Mouse (Mus musculus): ENCODE results near the gene 2310061I04Rik.

2310061I04Rik gene

DNA sequence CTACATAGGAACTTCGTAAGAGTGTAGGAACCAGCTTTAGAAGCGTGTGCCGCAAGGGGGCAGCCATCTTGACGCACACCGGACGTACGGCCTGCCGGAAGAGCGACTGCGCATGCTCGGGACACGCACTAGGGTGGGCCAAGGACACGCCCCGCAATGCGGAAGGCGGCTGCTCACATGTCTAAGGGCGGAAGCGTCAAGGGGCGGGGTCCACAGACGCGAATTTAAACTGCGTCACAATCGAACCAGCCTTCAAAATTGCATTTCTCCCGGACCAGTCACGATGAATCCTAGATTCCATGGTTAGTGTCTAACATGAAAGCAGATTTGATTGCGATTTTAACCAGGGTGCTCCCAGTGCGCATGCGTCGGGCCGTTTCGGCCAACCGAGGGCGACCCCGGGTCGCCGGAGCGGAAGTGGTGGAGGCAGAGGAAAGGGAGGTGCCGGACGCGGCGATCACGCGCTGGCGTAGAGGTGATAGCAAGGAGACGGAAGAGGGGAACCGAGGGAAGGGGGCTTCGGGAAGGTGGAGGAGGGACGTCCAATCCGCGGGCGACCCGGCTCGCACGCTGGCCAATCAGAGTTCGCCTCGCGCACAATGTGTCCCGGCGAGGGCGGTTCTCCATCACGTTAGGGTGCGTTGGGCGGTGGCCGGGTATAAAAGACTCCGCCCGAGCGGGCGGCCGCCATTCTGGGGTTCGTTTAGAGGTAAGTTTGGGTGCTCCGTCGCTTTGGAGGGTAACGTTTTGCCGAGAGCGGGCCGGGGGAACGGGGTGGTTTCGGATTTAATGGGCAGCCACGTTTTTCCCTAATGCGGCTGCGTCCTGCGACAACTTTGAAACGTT, 19.3 kb upstream of the 2310061I04Rik start, which contains the start of the genes Mrps18b and Ppp1r10:
Gene Mrps18b (minus strand): TSS at position 93 of the 846 bp plus-strand sequence.
Gene Ppp1r10 (plus strand): TSS at position 138 of the 846 bp plus-strand sequence.
- DNase-seq (ENCODE audit: low read depth in 1 of 2, low spot score in 2 of 2) = peak; percentile 99

DNA sequence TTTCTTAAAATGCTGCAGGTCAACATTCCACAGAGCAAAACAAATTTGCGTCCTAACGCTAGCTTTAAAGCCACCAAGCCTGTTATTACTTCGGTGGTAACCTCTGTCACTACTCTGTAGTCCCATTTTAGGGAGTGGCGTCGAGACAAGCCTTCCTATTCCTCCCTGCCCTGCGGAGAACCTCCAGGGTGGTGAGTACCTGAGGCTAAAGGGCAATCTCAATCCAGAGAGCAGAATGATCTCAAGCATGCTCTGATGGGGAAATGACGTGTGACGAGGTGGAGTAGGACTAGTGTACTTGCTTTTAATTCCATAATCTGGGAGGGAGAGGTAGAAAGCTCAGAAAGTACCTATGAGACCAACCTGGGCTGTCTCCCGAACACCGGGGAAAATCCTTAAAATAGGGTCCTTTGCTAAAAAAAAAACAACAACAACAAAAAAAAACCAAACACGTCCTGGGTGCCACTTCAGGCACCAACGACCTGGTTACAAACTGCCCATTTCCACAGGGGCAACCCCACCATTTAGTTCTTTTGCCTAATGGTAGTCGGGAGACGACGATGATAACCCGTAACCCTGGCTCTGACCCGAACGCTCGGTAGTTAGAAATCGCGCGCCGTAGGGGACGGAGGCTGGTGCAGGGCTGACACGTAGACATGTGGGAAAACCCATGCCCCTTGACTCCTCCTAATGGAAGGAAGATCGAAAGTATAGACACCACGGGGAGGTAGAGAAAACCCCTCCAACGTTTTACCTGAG, 18.5 kb upstream of the 2310061I04Rik start:
- no peak for DNase-seq (ENCODE audit: low read depth in 1 of 2, low spot score in 2 of 2)

DNA sequence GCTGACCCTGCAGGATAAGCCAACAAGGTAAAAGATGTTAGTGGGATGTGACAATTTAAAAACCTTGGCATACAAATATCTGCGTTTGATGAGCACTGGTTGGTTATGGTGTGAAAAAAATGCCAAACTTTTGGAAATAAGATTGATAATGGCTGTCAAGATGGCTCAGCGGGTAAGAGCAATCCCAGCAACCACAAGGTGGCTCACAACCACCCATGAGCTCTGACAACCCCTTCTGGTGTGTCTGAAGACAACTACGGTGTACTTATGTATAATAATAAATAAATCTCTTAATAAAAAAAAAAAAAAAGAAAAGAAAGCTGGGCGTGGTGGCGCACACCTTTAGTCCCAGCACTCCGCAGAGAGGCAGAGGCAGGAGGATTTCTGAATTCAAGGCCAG, 17.7 kb upstream of the 2310061I04Rik start:
- DNase-seq (ENCODE audit: low read depth in 1 of 2, low spot score in 2 of 2) = no peak

DNA sequence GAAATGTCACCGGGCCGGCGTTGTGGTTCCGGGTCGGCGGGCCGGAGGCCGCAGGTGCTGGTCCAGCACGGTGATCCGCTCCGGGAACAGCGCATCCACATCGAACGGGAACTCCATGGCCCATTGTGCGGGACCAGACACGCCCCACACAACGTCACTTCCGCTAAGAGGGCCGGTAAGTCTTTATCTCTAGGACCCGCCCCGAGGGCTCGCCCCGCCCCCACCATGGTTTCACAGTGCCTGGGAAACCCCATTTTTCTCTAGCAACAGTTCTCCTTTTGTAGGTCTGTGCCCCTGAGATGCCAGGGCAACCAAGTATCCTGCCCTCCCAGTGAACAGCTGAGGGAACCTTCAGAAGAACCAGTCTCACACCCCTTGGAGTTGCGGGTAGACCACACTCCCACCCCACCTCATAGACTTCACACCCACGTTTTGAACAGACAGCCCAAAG, 12.7 kb upstream of the 2310061I04Rik start, which contains the start of gene Atat1:
Gene Atat1 (minus strand): TSS at position 157 of the 451 bp plus-strand sequence.
- DNase-seq (ENCODE audit: low read depth in 1 of 2, low spot score in 2 of 2) = peak; percentile 90 to 97

DNA sequence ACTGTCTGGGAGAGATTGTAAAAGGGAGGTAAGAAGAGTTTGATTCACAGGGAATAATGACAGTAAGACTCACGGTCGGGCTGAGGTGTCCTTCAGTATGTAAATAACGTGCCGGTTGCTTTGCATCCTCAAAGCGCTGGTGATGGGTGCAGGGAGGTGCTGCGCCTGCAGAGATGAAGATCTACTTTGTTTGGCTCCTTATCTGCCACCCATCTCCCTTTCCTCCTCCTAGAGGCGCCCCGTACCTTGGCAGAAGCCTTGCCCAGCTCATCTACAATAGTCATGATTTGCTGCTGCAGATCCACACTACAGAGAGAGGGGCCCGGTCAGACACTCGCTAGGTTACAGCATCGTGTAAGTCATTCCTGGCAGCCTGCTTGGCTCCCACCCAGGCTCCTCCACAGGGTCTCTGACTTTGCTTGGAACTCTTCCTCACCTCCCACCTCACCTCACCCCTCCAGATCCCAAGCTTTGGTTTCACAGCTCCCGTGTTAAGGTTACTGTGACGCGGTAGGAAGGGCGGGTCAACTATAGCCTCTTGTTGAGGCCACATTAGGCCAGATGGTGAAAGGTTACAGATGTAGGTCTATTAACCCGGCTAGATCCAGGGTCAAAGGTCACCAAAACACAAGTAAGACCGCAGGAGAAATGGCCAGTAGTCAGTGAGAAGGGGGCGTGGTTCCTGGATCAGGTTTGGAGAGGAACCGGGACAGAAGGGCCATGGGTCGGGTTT, 12.1 kb upstream of the 2310061I04Rik start:
- DNase-seq (ENCODE audit: low read depth in 1 of 2, low spot score in 2 of 2) = no peak

DNA sequence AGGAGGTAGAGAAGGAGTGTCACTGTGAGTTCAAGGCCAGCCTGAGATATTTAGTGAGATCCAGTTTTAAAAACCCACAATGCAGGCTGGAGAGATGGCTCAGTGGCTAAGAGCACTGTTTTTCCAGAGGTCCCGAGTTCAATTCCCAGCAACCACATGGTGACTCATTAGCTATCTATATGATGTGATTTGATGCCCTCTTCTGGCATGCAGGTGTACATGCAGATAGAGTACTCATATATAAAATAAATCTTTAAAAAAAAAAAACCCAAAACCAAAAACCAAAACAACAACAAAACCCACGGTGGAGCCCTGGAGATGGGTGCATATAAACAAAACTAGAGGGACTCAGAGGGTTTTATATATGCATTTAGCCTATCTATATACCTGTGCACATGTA, 10.4 kb upstream of the 2310061I04Rik start:
- no peak for DNase-seq (ENCODE audit: low read depth in 1 of 2, low spot score in 2 of 2)

DNA sequence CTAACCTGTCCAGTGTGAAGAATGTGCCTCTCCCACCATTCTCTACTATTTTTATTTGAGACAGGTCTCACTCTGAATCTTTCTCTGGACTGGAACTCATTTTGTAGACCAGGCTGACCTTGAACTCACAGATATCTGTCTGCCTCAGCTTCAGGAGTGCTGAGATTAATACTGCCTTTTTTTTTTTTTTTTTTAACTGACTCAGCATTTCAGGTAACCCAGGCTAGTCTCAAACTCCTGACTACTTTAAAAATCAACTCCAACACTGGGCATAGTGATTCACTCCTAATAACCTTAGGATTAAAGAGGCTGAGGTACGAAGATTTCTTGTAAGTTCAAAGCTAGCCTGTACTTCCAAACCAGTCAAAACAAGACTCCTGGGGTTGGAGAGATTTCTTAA, 8.4 kb upstream of the 2310061I04Rik start:
- no peak for DNase-seq (ENCODE audit: low read depth in 1 of 2, low spot score in 2 of 2)

DNA sequence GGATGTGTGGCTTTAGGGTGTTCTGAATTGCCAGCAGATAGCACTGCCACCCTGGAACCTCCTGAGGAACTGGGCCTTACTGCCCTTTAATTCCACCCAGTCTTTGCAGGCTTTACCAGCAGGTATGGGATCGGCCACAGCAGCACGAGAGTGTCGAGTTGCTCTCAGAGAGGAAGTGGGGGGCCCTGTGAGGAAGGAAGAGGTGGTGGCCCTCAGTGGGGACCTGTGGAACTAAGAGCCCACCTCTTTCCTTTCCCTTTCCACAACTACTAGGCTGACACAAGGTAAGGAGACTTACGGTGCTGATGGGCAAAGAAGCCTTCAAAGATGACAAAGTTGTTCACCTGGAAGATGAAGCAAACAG, 6.7 kb upstream of the 2310061I04Rik start:
- DNase-seq (ENCODE audit: low read depth in 1 of 2, low spot score in 2 of 2) = no peak

DNA sequence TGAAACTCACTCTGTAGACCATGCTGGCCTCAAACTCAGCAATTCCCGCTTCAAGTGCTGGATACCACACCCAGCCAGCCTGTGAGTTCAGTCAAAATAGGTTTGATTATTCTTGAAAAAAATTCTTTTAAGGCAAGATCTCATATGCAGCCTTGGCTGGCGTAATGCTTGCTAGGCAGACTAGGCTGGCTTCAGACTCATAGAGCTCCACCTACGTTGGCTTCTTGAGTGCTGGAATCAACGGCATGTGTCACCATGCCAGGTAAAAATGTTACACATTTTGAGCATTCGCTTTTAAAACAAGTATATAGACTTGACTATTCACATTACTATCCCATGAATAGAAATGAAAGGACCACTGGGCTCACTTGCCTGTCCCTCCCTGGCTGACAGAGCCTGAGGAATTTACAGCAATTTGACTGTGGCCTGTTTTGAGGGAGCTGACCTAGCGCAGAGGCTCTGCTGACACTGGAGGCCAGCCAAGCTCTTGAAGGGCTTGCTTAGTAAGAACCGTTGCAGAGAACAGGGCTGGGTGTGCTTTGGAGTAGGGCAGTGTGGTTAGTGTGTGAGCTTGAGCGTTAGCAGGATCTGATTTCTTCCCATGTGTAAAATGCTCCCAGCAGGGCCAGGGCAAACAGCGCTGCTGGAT, 6.2 kb upstream of the 2310061I04Rik start:
- no peak for DNase-seq (ENCODE audit: low read depth in 1 of 2, low spot score in 2 of 2)

DNA sequence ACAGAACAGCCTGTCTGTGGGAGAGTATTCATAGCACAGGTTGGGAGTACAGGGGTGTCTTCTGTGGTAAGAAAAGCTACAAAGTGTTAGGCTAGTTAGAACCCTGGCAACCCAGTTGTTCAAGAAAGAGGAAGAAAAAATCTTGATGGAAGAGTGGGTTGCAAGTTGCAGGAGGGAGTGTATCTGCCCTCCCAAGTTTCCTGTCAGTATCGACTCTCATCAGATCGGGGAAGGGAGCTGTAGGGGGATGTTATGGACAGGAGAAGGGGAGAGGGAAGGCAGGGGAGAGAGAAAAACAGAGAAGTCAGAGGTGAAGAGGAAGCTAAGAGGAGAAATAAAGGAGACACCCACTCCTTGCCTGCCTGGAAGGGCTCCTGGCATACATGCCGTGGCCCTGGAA, 3.4 kb upstream of the 2310061I04Rik start:
- DNase-seq (ENCODE audit: low read depth in 1 of 2, low spot score in 2 of 2) = no peak

DNA sequence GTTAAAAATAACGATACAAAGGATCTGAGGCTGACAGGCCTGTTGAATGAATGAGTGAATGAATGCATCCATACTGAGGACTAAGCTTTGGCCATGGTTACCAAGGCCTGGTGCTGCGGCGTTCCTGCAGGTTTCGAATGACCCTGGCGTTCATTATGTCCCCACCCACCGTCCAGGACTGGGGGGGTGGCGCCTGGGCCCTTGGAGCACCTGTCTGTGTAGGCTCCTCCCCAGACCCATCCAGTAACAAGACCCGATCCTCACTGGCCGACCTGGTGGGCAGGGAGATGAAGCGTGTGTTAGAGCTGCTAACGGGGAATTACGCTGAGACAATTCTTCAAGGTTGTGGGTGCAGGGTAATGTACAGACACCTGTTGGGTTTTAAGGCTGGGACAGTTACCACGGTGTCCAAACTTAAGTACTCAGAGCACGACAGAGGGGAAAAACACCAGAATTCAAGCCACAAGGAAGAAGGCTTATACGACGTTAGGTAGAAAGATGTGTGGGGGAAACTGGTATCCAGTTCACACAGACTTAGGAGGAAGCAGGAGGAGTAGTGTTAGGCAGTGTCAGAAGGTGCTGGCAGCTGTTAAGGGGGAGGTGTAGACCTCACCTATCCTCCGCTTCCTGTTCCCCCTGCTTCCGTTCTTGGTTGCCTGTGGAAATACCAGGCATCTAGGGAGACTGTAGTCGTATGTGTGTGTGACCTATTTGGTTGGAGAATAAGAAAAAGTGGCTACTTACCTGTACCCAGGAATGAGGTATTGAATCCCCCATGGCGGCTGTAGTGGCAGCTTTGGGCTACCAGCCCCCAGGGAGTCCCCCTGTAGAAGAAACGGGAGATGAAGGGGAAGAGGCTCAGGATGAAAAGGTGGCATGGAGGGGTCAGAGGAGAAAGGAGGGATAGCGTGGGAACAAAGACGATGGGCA, 678 bp upstream of the 2310061I04Rik start:
- no peak for DNase-seq (ENCODE audit: low read depth in 1 of 2, low spot score in 2 of 2)

DNA sequence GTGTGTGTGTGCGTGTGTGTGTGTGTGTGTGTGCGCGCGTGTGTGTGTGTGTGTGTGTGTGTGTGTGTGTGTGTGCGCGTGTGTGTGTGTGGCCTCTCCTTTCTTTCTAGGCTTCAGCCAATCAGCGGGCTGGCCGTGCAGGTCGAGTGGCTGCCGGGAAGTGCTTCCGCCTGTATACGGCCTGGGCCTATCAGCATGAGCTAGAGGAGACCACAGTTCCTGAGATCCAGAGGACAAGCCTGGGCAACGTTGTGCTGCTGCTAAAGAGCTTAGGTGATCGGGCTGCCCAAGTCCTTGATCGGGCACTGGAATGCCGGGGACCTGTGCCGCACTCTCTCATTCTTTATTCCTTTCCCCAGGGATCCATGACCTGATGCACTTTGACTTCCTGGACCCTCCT, 9.5 kb downstream of the 2310061I04Rik start:
- DNase-seq (ENCODE audit: low read depth in 1 of 2, low spot score in 2 of 2) = no peak

DNA sequence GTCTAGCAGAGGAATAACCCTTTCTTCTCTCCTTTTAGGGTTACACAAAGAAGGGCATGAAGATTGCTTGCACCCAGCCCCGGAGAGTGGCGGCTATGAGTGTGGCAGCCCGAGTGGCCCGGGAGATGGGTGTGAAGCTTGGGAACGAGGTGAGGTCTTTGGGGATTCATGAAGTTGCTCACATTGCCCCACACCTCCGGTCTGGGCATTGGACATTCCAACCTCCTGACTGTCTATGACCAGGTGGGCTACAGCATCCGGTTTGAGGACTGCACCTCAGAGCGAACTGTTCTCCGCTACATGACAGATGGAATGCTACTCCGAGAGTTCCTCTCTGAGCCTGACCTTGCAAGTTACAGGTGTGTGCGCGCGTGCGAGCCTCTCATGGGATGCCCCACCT, 13.5 kb downstream of the 2310061I04Rik start:
- no peak for DNase-seq (ENCODE audit: low read depth in 1 of 2, low spot score in 2 of 2)

DNA sequence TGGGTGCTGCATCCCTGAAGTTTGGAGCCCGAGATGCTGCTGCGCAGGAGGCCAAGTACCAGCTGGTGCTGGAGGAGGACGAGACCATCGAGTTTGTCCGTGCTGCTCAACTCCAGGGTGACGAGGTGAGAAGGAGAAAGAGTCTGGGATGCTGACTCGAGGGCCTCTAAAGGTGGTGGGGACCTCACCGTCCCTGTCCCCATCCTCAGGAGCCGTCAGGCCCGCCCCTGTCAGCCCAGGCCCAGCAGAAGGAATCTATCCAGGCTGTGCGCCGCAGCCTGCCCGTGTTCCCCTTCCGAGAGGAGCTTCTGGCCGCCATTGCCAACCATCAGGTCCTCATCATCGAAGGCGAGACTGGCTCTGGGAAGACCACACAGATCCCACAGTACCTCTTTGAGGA, 14.3 kb downstream of the 2310061I04Rik start:
- DNase-seq (ENCODE audit: low read depth in 1 of 2, low spot score in 2 of 2) = no peak

DNA sequence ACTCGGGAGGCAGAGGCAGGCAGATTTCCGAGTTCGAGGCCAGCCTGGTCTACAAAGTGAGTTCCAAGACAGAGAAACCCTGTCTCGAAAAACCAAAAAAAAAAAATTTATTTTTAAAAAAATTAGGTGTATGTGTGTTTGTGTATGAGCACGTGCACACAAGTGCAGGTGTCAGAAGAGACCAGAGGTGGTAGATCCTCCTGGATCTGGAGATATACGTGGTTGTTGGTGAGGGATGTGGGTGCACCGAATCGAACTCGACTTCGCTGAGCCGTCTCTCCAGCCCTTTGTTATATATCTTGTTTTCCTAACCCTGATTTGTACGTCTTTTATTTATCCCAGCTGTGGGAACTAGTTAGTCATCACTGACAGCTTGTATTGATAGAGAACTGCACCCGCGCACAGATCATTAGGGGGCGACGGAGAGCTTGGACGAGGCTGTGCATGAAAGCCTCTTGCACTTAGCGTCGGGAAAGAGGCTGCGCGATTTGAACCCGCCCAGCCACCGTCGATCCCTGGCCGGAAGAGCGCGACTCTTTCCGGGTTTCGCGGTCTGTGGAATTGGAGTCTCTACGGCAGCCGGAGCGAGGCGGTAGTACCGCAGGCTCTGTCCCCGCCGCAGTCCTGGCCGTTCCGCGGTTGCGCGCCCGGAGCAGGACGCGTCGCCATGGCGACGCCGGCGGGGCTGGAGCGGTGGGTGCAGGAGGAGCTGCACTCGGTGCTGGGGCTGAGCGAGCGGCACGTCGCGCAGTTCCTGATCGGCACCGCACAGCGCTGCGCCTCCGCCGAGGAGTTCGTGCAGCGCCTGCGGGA, 17.8 kb downstream of the 2310061I04Rik start, which contains the start of gene Dhx16:
Gene Dhx16 (plus strand): TSS at position 575 of the 813 bp plus-strand sequence.
- DNase-seq (ENCODE audit: low read depth in 1 of 2, low spot score in 2 of 2) = peak; percentile 74 to 87

DNA sequence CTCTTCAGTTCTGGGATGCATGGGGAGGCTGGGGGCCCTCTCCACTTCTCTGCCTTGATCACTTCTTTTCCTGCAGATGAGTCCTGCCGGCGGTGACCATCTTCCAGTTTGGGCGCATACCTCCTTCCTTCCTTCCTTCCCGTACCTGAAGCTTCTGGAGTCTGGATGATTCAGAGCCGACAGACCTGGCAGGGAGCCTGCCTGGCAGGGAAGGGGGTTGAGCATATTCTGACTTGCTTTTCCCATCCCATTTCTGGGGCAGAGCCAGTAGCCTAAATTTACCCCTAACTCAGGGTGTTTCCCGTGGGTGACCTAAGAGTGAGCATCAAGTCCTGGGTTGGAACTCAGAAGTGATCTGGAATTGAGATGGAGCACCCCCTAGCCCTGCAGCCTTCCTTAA, 22.5 kb downstream of the 2310061I04Rik start:
- no peak for DNase-seq (ENCODE audit: low read depth in 1 of 2, low spot score in 2 of 2)

DNA sequence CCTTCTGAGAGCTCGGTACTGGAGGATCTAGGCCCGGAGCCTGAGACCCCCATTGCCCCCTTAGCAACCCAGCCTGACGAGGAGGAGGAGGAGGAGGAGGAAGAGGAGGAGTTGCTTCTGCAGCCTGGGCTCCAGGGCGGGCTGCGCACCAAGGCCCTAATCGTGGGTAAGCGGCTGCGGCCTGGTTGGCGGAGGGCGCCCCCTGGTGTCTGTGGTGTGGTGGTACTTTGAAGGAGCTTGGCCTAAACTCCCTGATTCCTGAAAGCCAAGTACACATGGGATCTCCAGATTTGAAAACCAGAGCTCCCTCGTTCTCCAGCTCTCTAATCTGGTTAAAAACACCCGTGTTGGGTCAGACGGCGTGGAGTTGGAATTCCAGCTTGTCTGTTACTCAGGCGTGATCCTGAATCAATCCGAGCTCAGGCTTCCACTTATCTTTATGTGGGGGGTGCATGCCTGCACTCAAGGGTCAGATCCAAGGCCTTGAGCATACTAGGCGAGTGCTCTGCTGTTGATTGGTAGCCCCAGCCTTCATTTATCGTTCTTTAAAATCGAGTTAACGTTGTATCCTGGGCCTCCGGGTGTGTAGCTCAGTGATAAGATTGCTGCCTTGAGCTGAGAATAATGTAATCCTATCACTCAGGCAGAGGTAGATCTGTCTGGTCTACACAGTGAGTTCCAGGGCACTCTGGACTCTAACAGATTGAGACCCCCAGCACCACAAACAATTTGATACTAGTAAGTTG, 23.3 kb downstream of the 2310061I04Rik start:
- peak; percentile 61 to 76 for DNase-seq (ENCODE audit: low read depth in 1 of 2, low spot score in 2 of 2)
